Mouse (Mus musculus): ENCODE data around the gene Trhde. TPM values are rescaled to one million over a fixed set of nuclear protein-coding genes. Genes with fewer than 3 reads are reported as not detected.
A peak's percentile ranks its signal among the peaks of the same experiment; 100 is the strongest.

The Trhde gene
- polyA plus RNA-seq, 1 experiment from 2014 or later, result 4.4 TPM

- no peak overlapping the region for H3K4me3 ChIP-seq (replicated peaks; ENCODE audit: low read length)
- ATAC-seq, result no peak
- no peaks in the 10 kb centered on the region for H3K36me3 ChIP-seq (ENCODE audit: control insufficient read depth, insufficient read depth)
- H3K9me3 ChIP-seq (ENCODE audit: control insufficient read depth, low read length), result no peaks in the 10 kb centered on the region
- 69% methylated on average over 15 of the region's 15 CpGs for WGBS
- no peaks in the 10 kb centered on the region for H3K4me1 ChIP-seq (replicated peaks; ENCODE audit: control insufficient read depth, insufficient read depth, low read length)
- H3K9ac ChIP-seq (replicated peaks; ENCODE audit: low read depth, low read length), result no peak overlapping the region
- no peak overlapping the region for H3K4me2 ChIP-seq (ENCODE audit: low read length)
- no peak overlapping the region for H3K27ac ChIP-seq (ENCODE audit: low read length)
- no peaks in the 10 kb centered on the region for H3K27me3 ChIP-seq (replicated peaks; ENCODE audit: control insufficient read depth, insufficient read depth, low read length)
Observed at GRCm38 (mm10) chr10:114742755-114743705, 59.1 kb downstream of the Trhde start.

- no peak overlapping the region for H3K4me3 ChIP-seq (replicated peaks; ENCODE audit: low read length)
- H3K27me3 ChIP-seq (replicated peaks; ENCODE audit: control insufficient read depth, insufficient read depth, low read length), result no peaks in the 10 kb centered on the region
- H3K9ac ChIP-seq (replicated peaks; ENCODE audit: low read depth, low read length), result no peak overlapping the region
- no peak overlapping the region for H3K27ac ChIP-seq (ENCODE audit: low read length)
- H3K9me3 ChIP-seq (ENCODE audit: control insufficient read depth, low read length), result no peaks in the 10 kb centered on the region
- peaks cover 7% of the 10 kb centered on the region; the same call in 1 of the 2 replicates for H3K4me1 ChIP-seq (replicated peaks; ENCODE audit: control insufficient read depth, insufficient read depth, low read length)
- no peak overlapping the region for H3K4me2 ChIP-seq (ENCODE audit: low read length)
- no peaks in the 10 kb centered on the region for H3K36me3 ChIP-seq (ENCODE audit: control insufficient read depth, insufficient read depth)
- WGBS, result 86% methylated on average over 5 of the region's 5 CpGs
- no peak for ATAC-seq
Observed at GRCm38 (mm10) chr10:114739916-114740315, 62.2 kb downstream of the Trhde start.

- H3K36me3 ChIP-seq (ENCODE audit: control insufficient read depth, insufficient read depth), result no peaks in the 10 kb centered on the region
- no peak overlapping the region for H3K4me2 ChIP-seq (ENCODE audit: low read length)
- peaks cover 10% of the 10 kb centered on the region for H3K4me1 ChIP-seq (replicated peaks; ENCODE audit: control insufficient read depth, insufficient read depth, low read length)
- H3K27ac ChIP-seq (ENCODE audit: low read length), result no peak overlapping the region
- ATAC-seq, result no peak
- H3K4me3 ChIP-seq (replicated peaks; ENCODE audit: low read length), result no peak overlapping the region
- no peaks in the 10 kb centered on the region for H3K9me3 ChIP-seq (ENCODE audit: control insufficient read depth, low read length)
- WGBS, result 93% methylated on average over 2 of the region's 2 CpGs
- no peaks in the 10 kb centered on the region for H3K27me3 ChIP-seq (replicated peaks; ENCODE audit: control insufficient read depth, insufficient read depth, low read length)
- H3K9ac ChIP-seq (replicated peaks; ENCODE audit: low read depth, low read length), result no peak overlapping the region
Observed at GRCm38 (mm10) chr10:114737581-114737980, 64.5 kb downstream of the Trhde start.

GRCm38 (mm10) chr10:114736377-114736776 lies 65.7 kb downstream of the Trhde start:
- Histone ChIP-seq H3K4me1 (replicated peaks; ENCODE audit: control insufficient read depth, insufficient read depth, low read length) (peaks cover 10% of the 10 kb centered on the region), H3K27ac (ENCODE audit: low read length) (no peak overlapping the region), H3K36me3 (ENCODE audit: control insufficient read depth, insufficient read depth) (no peaks in the 10 kb centered on the region), H3K9me3 (ENCODE audit: control insufficient read depth, low read length) (no peaks in the 10 kb centered on the region), H3K4me2 (ENCODE audit: low read length) (no peak overlapping the region), H3K27me3 (replicated peaks; ENCODE audit: control insufficient read depth, insufficient read depth, low read length) (no peaks in the 10 kb centered on the region), H3K9ac (replicated peaks; ENCODE audit: low read depth, low read length) (no peak overlapping the region), H3K4me3 (replicated peaks; ENCODE audit: low read length) (no peak overlapping the region)
- no peak for ATAC-seq
- WGBS, result 88% methylated on average over 3 of the region's 3 CpGs

GRCm38 (mm10) chr10:114735678-114736077 lies 66.4 kb downstream of the Trhde start:
- H3K27me3 ChIP-seq (replicated peaks; ENCODE audit: control insufficient read depth, insufficient read depth, low read length), result no peaks in the 10 kb centered on the region
- H3K9ac ChIP-seq (replicated peaks; ENCODE audit: low read depth, low read length), result no peak overlapping the region
- H3K4me2 ChIP-seq (ENCODE audit: low read length), result no peak overlapping the region
- no peak overlapping the region for H3K4me3 ChIP-seq (replicated peaks; ENCODE audit: low read length)
- H3K9me3 ChIP-seq (ENCODE audit: control insufficient read depth, low read length), result no peaks in the 10 kb centered on the region
- peaks cover 10% of the 10 kb centered on the region for H3K4me1 ChIP-seq (replicated peaks; ENCODE audit: control insufficient read depth, insufficient read depth, low read length)
- ATAC-seq, result peak; percentile 40; the same call in 1 of the 2 replicates
- 74% methylated on average over 5 of the region's 5 CpGs for WGBS
- no peak overlapping the region for H3K27ac ChIP-seq (ENCODE audit: low read length)
- H3K36me3 ChIP-seq (ENCODE audit: control insufficient read depth, insufficient read depth), result no peaks in the 10 kb centered on the region

- 79% methylated on average over 2 of the region's 2 CpGs for WGBS
- Histone ChIP-seq H3K4me3 (replicated peaks; ENCODE audit: low read length) (no peak overlapping the region), H3K9me3 (ENCODE audit: control insufficient read depth, low read length) (no peaks in the 10 kb centered on the region), H3K27me3 (replicated peaks; ENCODE audit: control insufficient read depth, insufficient read depth, low read length) (no peaks in the 10 kb centered on the region), H3K9ac (replicated peaks; ENCODE audit: low read depth, low read length) (no peak overlapping the region), H3K4me2 (ENCODE audit: low read length) (no peak overlapping the region), H3K36me3 (ENCODE audit: control insufficient read depth, insufficient read depth) (no peaks in the 10 kb centered on the region), H3K4me1 (replicated peaks; ENCODE audit: control insufficient read depth, insufficient read depth, low read length) (peaks cover 10% of the 10 kb centered on the region), H3K27ac (ENCODE audit: low read length) (no peak overlapping the region)
- 0 out of 2 replicates have a peak, but pooled peaks have one; percentile 18 for ATAC-seq
Observed at GRCm38 (mm10) chr10:114735111-114735510, 67.0 kb downstream of the Trhde start.

GRCm38 (mm10) chr10:114725591-114725990 lies 76.5 kb downstream of the Trhde start:
- H3K27me3 ChIP-seq (replicated peaks; ENCODE audit: control insufficient read depth, insufficient read depth, low read length), result no peaks in the 10 kb centered on the region
- no peak overlapping the region for H3K4me2 ChIP-seq (ENCODE audit: low read length)
- H3K27ac ChIP-seq (ENCODE audit: low read length), result no peak overlapping the region
- H3K9ac ChIP-seq (replicated peaks; ENCODE audit: low read depth, low read length), result no peak overlapping the region
- no peaks in the 10 kb centered on the region for H3K36me3 ChIP-seq (ENCODE audit: control insufficient read depth, insufficient read depth)
- H3K9me3 ChIP-seq (ENCODE audit: control insufficient read depth, low read length), result no peaks in the 10 kb centered on the region
- no peak for ATAC-seq
- no peaks in the 10 kb centered on the region for H3K4me1 ChIP-seq (replicated peaks; ENCODE audit: control insufficient read depth, insufficient read depth, low read length)
- no peak overlapping the region for H3K4me3 ChIP-seq (replicated peaks; ENCODE audit: low read length)
- 65% methylated on average over 2 of the region's 2 CpGs for WGBS

- Histone ChIP-seq H3K27me3 (replicated peaks; ENCODE audit: control insufficient read depth, insufficient read depth, low read length) (no peaks in the 10 kb centered on the region), H3K9ac (replicated peaks; ENCODE audit: low read depth, low read length) (no peak overlapping the region), H3K27ac (ENCODE audit: low read length) (no peak overlapping the region), H3K4me3 (replicated peaks; ENCODE audit: low read length) (no peak overlapping the region), H3K9me3 (ENCODE audit: control insufficient read depth, low read length) (no peaks in the 10 kb centered on the region), H3K36me3 (ENCODE audit: control insufficient read depth, insufficient read depth) (no peaks in the 10 kb centered on the region), H3K4me2 (ENCODE audit: low read length) (no peak overlapping the region), H3K4me1 (replicated peaks; ENCODE audit: control insufficient read depth, insufficient read depth, low read length) (no peaks in the 10 kb centered on the region)
- ATAC-seq, result peak; percentile 52; the same call in 1 of the 2 replicates
Observed at GRCm38 (mm10) chr10:114701791-114702190, 100.3 kb downstream of the Trhde start.

GRCm38 (mm10) chr10:114671791-114672415 lies 130.2 kb downstream of the Trhde start:
- Histone ChIP-seq H3K4me3 (replicated peaks; ENCODE audit: low read length) (no peak overlapping the region), H3K4me1 (replicated peaks; ENCODE audit: control insufficient read depth, insufficient read depth, low read length) (0 out of 2 replicates have a peak, but pooled peaks cover 3% of the 10 kb centered on the region), H3K27me3 (replicated peaks; ENCODE audit: control insufficient read depth, insufficient read depth, low read length) (no peaks in the 10 kb centered on the region), H3K9ac (replicated peaks; ENCODE audit: low read depth, low read length) (no peak overlapping the region), H3K9me3 (ENCODE audit: control insufficient read depth, low read length) (no peaks in the 10 kb centered on the region), H3K36me3 (ENCODE audit: control insufficient read depth, insufficient read depth) (no peaks in the 10 kb centered on the region), H3K27ac (ENCODE audit: low read length) (no peak overlapping the region), H3K4me2 (ENCODE audit: low read length) (no peak overlapping the region)
- 0 out of 2 replicates have a peak, but pooled peaks have one; percentile 15 for ATAC-seq
- 14% methylated on average over 6 of the region's 6 CpGs for whole genome bisulfite sequencing
